8 mouse cellular contexts compared by ENCODE assay signal in the genomic region with DNA sequence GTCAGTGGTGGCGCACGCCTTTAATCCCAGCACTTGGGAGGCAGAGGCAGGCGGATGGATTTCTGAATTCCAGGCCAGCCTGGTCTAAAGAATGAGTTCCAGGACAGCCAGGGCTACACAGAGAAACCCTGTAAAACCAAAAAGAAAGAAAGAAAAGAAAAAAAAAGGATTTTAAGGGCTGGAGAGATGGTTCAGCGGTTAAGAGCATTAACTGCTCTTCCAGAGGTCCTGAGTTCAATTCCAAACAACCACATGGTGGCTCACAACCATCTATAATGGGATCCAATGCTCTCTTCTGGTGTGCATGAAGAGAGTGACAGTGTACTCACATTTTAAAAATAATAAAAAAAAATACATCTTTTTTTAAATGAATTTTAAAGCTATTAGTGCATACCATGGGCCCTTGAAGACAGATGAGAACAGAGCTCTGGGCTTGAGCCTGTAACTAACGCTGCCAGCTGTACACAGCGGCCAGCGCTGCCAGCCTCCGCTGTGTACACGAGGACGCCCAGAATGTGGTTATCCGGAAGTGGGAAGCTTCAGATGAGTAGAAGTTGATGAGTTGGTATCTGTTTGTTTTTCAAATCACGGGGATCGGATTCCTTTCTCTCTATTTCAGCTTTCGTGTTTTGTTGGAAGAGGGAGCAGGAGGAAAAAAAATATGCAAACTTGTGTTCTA. TPM values are rescaled to one million over a fixed set of nuclear protein-coding genes. Genes with fewer than 3 reads are reported as not detected.
DNase-seq lines count a peak whose midpoint lies in the region; ATAC-seq and TF ChIP-seq lines count a peak whose summit lies in the region.

No protein-coding gene starts in this region.

- peak overlapping the region; percentile 100 for H3K27ac ChIP-seq in gastrocnemius, adult 2 months
- H3K27ac ChIP-seq in forebrain, embryonic 12.5 days, result peak overlapping the region; percentile 98
- peak overlapping the region; percentile 87 for H3K27ac ChIP-seq in liver, embryonic 14.5 days

- no peak for TF ChIP-seq CTCF in gastrocnemius, adult 2 months (IDR thresholded peaks at IDR 0.05)
- TF ChIP-seq CTCF in liver, embryonic 14.5 days (IDR thresholded peaks at IDR 0.05; ENCODE audit: low read depth), result 0 out of 2 replicates have a peak, but pooled peaks have one; percentile 4

- TF ChIP-seq EP300 in liver, embryonic 14.5 days (IDR thresholded peaks at IDR 0.05; ENCODE audit: low read depth), result no peak

- DNase-seq in gastrocnemius, adult 2 months, result no peak
- DNase-seq in gastrocnemius, postnatal 14 days, result no peak
- peak; percentile 73 for DNase-seq in 416B (ENCODE audit: low read depth)
- peak in 2 of 3 experiments; percentile 10 to 12 for DNase-seq in liver, embryonic 14.5 days (ENCODE audit: low read depth in 3 of 3, low spot score in 3 of 3)
- DNase-seq in ovary, postnatal 14 days (ENCODE audit: low spot score), result no peak
- DNase-seq in left cerebral cortex, adult 8-10 months (ENCODE audit: low spot score in 2 of 2), result no peak

- peak overlapping the region; percentile 73 for H3K4me3 ChIP-seq in gastrocnemius, adult 2 months
- peak overlapping the region; percentile 77 for H3K4me3 ChIP-seq in forebrain, embryonic 12.5 days (replicated peaks)
- peak overlapping the region; percentile 72 to 73 for H3K4me3 ChIP-seq in liver, embryonic 14.5 days (ENCODE audit: insufficient read depth in 1 of 2, low read depth in 2 of 2, low read length in 2 of 2)

- WGBS in forebrain, embryonic 12.5 days, result 67% methylated on average over 14 of the region's 14 CpGs
- 35% methylated on average over 14 of the region's 14 CpGs for WGBS in liver, embryonic 14.5 days (ENCODE audit: insufficient replicate concordance)

- H3K4me2 ChIP-seq in forebrain, embryonic 12.5 days, result peak overlapping the region; percentile 87
- H3K4me2 ChIP-seq in liver, embryonic 14.5 days (ENCODE audit: low read depth), result peak overlapping the region; percentile 89

- peaks cover 19% of the 10 kb centered on the region for H3K4me1 ChIP-seq in forebrain, embryonic 12.5 days
- H3K4me1 ChIP-seq in liver, embryonic 14.5 days (replicated peaks; ENCODE audit: control insufficient read depth in 2 of 2, insufficient read depth in 2 of 2, low read length in 1 of 2), result peaks cover 12 to 16% of the 10 kb centered on the region in 2 experiments

- no peak; the same call in 1 of the 2 replicates for ATAC-seq in forebrain, embryonic 12.5 days (ENCODE audit: low FRiP score)
- ATAC-seq in liver, embryonic 14.5 days (ENCODE audit: insufficient read depth), result no peak
- no peak for ATAC-seq in megakaryocyte progenitor cell, adult 5-6 weeks (replicated peaks; ENCODE audit: poor library complexity)

- H3K9me3 ChIP-seq in forebrain, embryonic 12.5 days, result no peaks in the 10 kb centered on the region
- no peaks in the 10 kb centered on the region for H3K9me3 ChIP-seq in liver, embryonic 14.5 days (ENCODE audit: control insufficient read depth, low read length)

- peak overlapping the region; percentile 85 for H3K9ac ChIP-seq in forebrain, embryonic 12.5 days
- H3K9ac ChIP-seq in liver, embryonic 14.5 days (replicated peaks), result peak overlapping the region; percentile 96

- no peaks in the 10 kb centered on the region for H3K27me3 ChIP-seq in forebrain, embryonic 12.5 days
- H3K27me3 ChIP-seq in liver, embryonic 14.5 days (ENCODE audit: control insufficient read depth, insufficient read depth, low read length), result no peaks in the 10 kb centered on the region

- H3K36me3 ChIP-seq in forebrain, embryonic 12.5 days (replicated peaks), result peaks cover 25% of the 10 kb centered on the region
- H3K36me3 ChIP-seq in liver, embryonic 14.5 days (replicated peaks; ENCODE audit: control insufficient read depth, insufficient read depth, low read depth), result peaks cover 4% of the 10 kb centered on the region

- intact Hi-C loops in gastrocnemius, adult 2 months (cut with DNase I), result no loop called here
- intact Hi-C loops in gastrocnemius, postnatal 14 days (cut with DNase I; ENCODE audit: low total_unique reads), result no loop called here

RNA-seq across cellular contexts. Expression of gene Flcn, which starts 0.8 kb away (rescaled TPM):
- total RNA-seq in gastrocnemius, adult 2 months (2021), result 10 to 100 TPM; 46.3 to 51.3 TPM
- 10 to 100 TPM; 22.3 to 27.4 TPM for total RNA-seq in gastrocnemius, postnatal 14 days (2021)
- 33.3 and 36.1 TPM in 2 replicates for polyA plus RNA-seq in forebrain, embryonic 12.5 days (2016; fragmentation: Nextera tagmentation; extraction: Ambion mirVana)
- polyA plus RNA-seq in liver, embryonic 14.5 days (2012; rRNA removed), result 10.8 and 11.1 TPM in 2 replicates
- polyA plus RNA-seq in liver, embryonic 14.5 days (2014; fragmentation: Nextera tagmentation; extraction: Ambion mirVana), result 7.2 and 8.9 TPM in 2 replicates
- 11.1 and 15.6 TPM in 2 replicates for total RNA-seq in megakaryocyte progenitor cell, adult 5-6 weeks (2015)
- total RNA-seq in megakaryocyte progenitor cell, adult 5-6 weeks (2017), result 15.8 and 18.4 TPM in 2 replicates
- 10 to 100 TPM; 47.2 to 49.1 (median 47.6) TPM for total RNA-seq in left cerebral cortex, adult 8-10 months (2022)

RNA-seq across cellular contexts. Expression of gene Pld6, which starts 23.2 kb away (rescaled TPM):
- not detected for total RNA-seq in gastrocnemius, adult 2 months (2021)
- under 1 TPM in 1 of 2 experiments, not detected in 1; 0.12 TPM for total RNA-seq in gastrocnemius, postnatal 14 days (2021)
- 2.3 TPM in 2 replicates for polyA plus RNA-seq in forebrain, embryonic 12.5 days (2016; fragmentation: Nextera tagmentation; extraction: Ambion mirVana)
- polyA plus RNA-seq in liver, embryonic 14.5 days (2012; rRNA removed), result 1.9 TPM in 2 replicates
- 0.50 and 0.68 TPM in 2 replicates for polyA plus RNA-seq in liver, embryonic 14.5 days (2014; fragmentation: Nextera tagmentation; extraction: Ambion mirVana)
- 0.37 and 1.1 TPM in 2 replicates for total RNA-seq in megakaryocyte progenitor cell, adult 5-6 weeks (2015)
- 0.91 and 1.3 TPM in 2 replicates for total RNA-seq in megakaryocyte progenitor cell, adult 5-6 weeks (2017)
- 1 to 10 TPM in 3 of 4 experiments, under 1 TPM in 1; 0.86 to 1.6 (median 1.3) TPM for total RNA-seq in left cerebral cortex, adult 8-10 months (2022)

RNA-seq across cellular contexts. Expression of gene Nt5m, which starts 28.6 kb away (rescaled TPM):
- total RNA-seq in gastrocnemius, adult 2 months (2021), result 10 to 100 TPM; 17.8 to 22.2 TPM
- 10 to 100 TPM; 17.7 to 17.9 TPM for total RNA-seq in gastrocnemius, postnatal 14 days (2021)
- polyA plus RNA-seq in forebrain, embryonic 12.5 days (2016; fragmentation: Nextera tagmentation; extraction: Ambion mirVana), result 41.5 and 41.9 TPM in 2 replicates
- polyA plus RNA-seq in liver, embryonic 14.5 days (2012; rRNA removed), result 8.5 and 8.9 TPM in 2 replicates
- 10.0 and 10.6 TPM in 2 replicates for polyA plus RNA-seq in liver, embryonic 14.5 days (2014; fragmentation: Nextera tagmentation; extraction: Ambion mirVana)
- 12.4 and 18.8 TPM in 2 replicates for total RNA-seq in megakaryocyte progenitor cell, adult 5-6 weeks (2015)
- 15.1 and 15.7 TPM in 2 replicates for total RNA-seq in megakaryocyte progenitor cell, adult 5-6 weeks (2017)
- total RNA-seq in left cerebral cortex, adult 8-10 months (2022), result 10 to 100 TPM; 41.1 to 48.3 (median 48.2) TPM

RNA-seq across cellular contexts. Expression of gene Cops3, which starts 29.0 kb away (rescaled TPM):
- total RNA-seq in gastrocnemius, adult 2 months (2021), result 10 to 100 TPM; 84.8 to 89.9 TPM
- total RNA-seq in gastrocnemius, postnatal 14 days (2021), result 10 to 100 TPM; 62.1 to 65.6 TPM
- polyA plus RNA-seq in forebrain, embryonic 12.5 days (2016; fragmentation: Nextera tagmentation; extraction: Ambion mirVana), result 221 and 226 TPM in 2 replicates
- polyA plus RNA-seq in liver, embryonic 14.5 days (2012; rRNA removed), result 26.2 and 33.5 TPM in 2 replicates
- 108 and 112 TPM in 2 replicates for polyA plus RNA-seq in liver, embryonic 14.5 days (2014; fragmentation: Nextera tagmentation; extraction: Ambion mirVana)
- total RNA-seq in megakaryocyte progenitor cell, adult 5-6 weeks (2015), result 222 and 236 TPM in 2 replicates
- 201 and 214 TPM in 2 replicates for total RNA-seq in megakaryocyte progenitor cell, adult 5-6 weeks (2017)
- total RNA-seq in left cerebral cortex, adult 8-10 months (2022), result 10 to 100 TPM; 72.0 to 79.6 (median 77.9) TPM

Comparison
In these comparisons a context has a peak if more than half of its experiments do, and no peak if none do; other contexts are left out.
1. DNase-seq: peak in 416B (single experiment) and liver, embryonic 14.5 days (2 of 3); none in gastrocnemius, adult 2 months (single experiment), gastrocnemius, postnatal 14 days (single experiment), ovary, postnatal 14 days (single experiment) and left cerebral cortex, adult 8-10 months (0 of 2).
2. Peak in every context shown above with its lines, with median percentiles within 50 percentile points of each other: H3K27ac ChIP-seq and H3K4me3 ChIP-seq.